Mouse (Mus musculus): ENCODE results near the gene Vti1b. TPM values are rescaled to one million over a fixed set of nuclear protein-coding genes. Genes with fewer than 3 reads are reported as not detected.

Vti1b gene
- polyA plus RNA-seq, 1 experiment from 2014 or later = 152 TPM

GRCm38 (mm10) chr12:79134676-79135075, 37.8 kb downstream of the Vti1b start:
- 39% methylated on average over 8 of the region's 8 CpGs for WGBS
- Histone ChIP-seq H3K9me3 (replicated peaks) (no peaks in the 10 kb centered on the region), H3K27ac (no peak overlapping the region), H3K4me3 (no peak overlapping the region), H3K27me3 (peaks cover 35% of the 10 kb centered on the region), H3K4me2 (no peak overlapping the region), H3K4me1 (peaks cover 5% of the 10 kb centered on the region), H3K9ac (no peak overlapping the region), H3K36me3 (ENCODE audit: poor library complexity, severe bottlenecking) (no peaks in the 10 kb centered on the region)
- no peak for ATAC-seq

GRCm38 (mm10) chr12:79131706-79132460, 40.6 kb downstream of the Vti1b start:
- 34% methylated on average over 5 of the region's 5 CpGs for WGBS
- no peak for ATAC-seq

GRCm38 (mm10) chr12:79131178-79131675, 41.2 kb downstream of the Vti1b start:
- under 1% methylated on average over 22 of the region's 22 CpGs for WGBS
- H3K4me2 ChIP-seq = peak overlapping the region; percentile 95
- H3K4me3 ChIP-seq = peak overlapping the region; percentile 53
- H3K27me3 ChIP-seq = peaks cover 37% of the 10 kb centered on the region
- no peaks in the 10 kb centered on the region for H3K36me3 ChIP-seq (ENCODE audit: poor library complexity, severe bottlenecking)
- H3K4me1 ChIP-seq = peaks cover 5% of the 10 kb centered on the region
- ATAC-seq = 0 out of 2 replicates have a peak, but pooled peaks have one; percentile 26
- H3K9me3 ChIP-seq (replicated peaks) = no peaks in the 10 kb centered on the region
- H3K9ac ChIP-seq = peak overlapping the region; percentile 64
- no peak overlapping the region for H3K27ac ChIP-seq

More at GRCm38 (mm10) chr12:79131706-79132460, 40.6 kb downstream of the Vti1b start:
- peak overlapping the region; percentile 53 for H3K4me3 ChIP-seq
- peaks cover 5% of the 10 kb centered on the region for H3K4me1 ChIP-seq
- peak overlapping the region; percentile 64 for H3K9ac ChIP-seq
- H3K9me3 ChIP-seq (replicated peaks) = no peaks in the 10 kb centered on the region
- H3K4me2 ChIP-seq = peak overlapping the region; percentile 95
- H3K27ac ChIP-seq = no peak overlapping the region
- H3K27me3 ChIP-seq = peaks cover 37% of the 10 kb centered on the region
- no peaks in the 10 kb centered on the region for H3K36me3 ChIP-seq (ENCODE audit: poor library complexity, severe bottlenecking)

- no peaks in the 10 kb centered on the region for H3K9me3 ChIP-seq (replicated peaks)
- H3K9ac ChIP-seq = peak within 1 kb of the TSS; percentile 64
- no peak within 1 kb of the TSS for H3K27ac ChIP-seq
- peaks cover 37% of the 10 kb centered on the region for H3K27me3 ChIP-seq
- under 1% methylated on average over 47 of the region's 47 CpGs for WGBS
- ATAC-seq = peak; percentile 98
- H3K4me1 ChIP-seq = peaks cover 5% of the 10 kb centered on the region
- no peaks in the 10 kb centered on the region for H3K36me3 ChIP-seq (ENCODE audit: poor library complexity, severe bottlenecking)
- peak within 1 kb of the TSS; percentile 53 for H3K4me3 ChIP-seq
- peak within 1 kb of the TSS; percentile 95 for H3K4me2 ChIP-seq
These were observed 41.9 kb downstream of the Vti1b start, which contains the start of gene Arg2 for GRCm38 (mm10) chr12:79130299-79131177. TSS of gene Arg2 (plus strand) at chr12:79130777.

GRCm38 (mm10) chr12:79122820-79123219, 49.6 kb downstream of the Vti1b start:
- no peak for ATAC-seq
- Histone ChIP-seq H3K27me3 (no peaks in the 10 kb centered on the region), H3K27ac (no peak overlapping the region), H3K36me3 (ENCODE audit: poor library complexity, severe bottlenecking) (no peaks in the 10 kb centered on the region), H3K9me3 (replicated peaks) (no peaks in the 10 kb centered on the region), H3K4me3 (no peak overlapping the region), H3K4me1 (no peaks in the 10 kb centered on the region), H3K4me2 (no peak overlapping the region), H3K9ac (no peak overlapping the region)
- 36% methylated on average over 3 of the region's 3 CpGs for WGBS

- WGBS = 91% methylated on average over 4 of the region's 4 CpGs
- H3K27me3 ChIP-seq = no peaks in the 10 kb centered on the region
These were observed 53.5 kb downstream of the Vti1b start for GRCm38 (mm10) chr12:79118991-79119390.

More at GRCm38 (mm10) chr12:79118991-79119390, 53.5 kb downstream of the Vti1b start:
- Histone ChIP-seq H3K4me1 (no peaks in the 10 kb centered on the region), H3K4me2 (no peak overlapping the region), H3K9ac (no peak overlapping the region), H3K36me3 (ENCODE audit: poor library complexity, severe bottlenecking) (no peaks in the 10 kb centered on the region), H3K9me3 (replicated peaks) (no peaks in the 10 kb centered on the region), H3K4me3 (no peak overlapping the region), H3K27ac (no peak overlapping the region)
- ATAC-seq = no peak

Other genes starting within 250 kb of the Vti1b start
- gene Tmem229b, start 165.0 kb downstream of the Vti1b start, polyA plus RNA-seq (2015; fragmentation: Nextera tagmentation; extraction: Ambion mirVana) = 25.3 and 29.1 TPM in 2 replicates
- gene Plekhh1, start 143.5 kb downstream of the Vti1b start, polyA plus RNA-seq (2015; fragmentation: Nextera tagmentation; extraction: Ambion mirVana) = 2.8 and 3.0 TPM in 2 replicates
- gene Pigh, start 83.0 kb downstream of the Vti1b start, polyA plus RNA-seq (2015; fragmentation: Nextera tagmentation; extraction: Ambion mirVana) = 24.3 and 27.2 TPM in 2 replicates
- 11.6 and 15.7 TPM in 2 replicates for gene Arg2, start 41.9 kb downstream of the Vti1b start, polyA plus RNA-seq (2015; fragmentation: Nextera tagmentation; extraction: Ambion mirVana)
- 25.2 and 26.1 TPM in 2 replicates for gene Rdh11, start 19.6 kb upstream of the Vti1b start, polyA plus RNA-seq (2015; fragmentation: Nextera tagmentation; extraction: Ambion mirVana)
- gene Rdh12, start 36.2 kb upstream of the Vti1b start, polyA plus RNA-seq (2015; fragmentation: Nextera tagmentation; extraction: Ambion mirVana) = 1.0 and 1.5 TPM in 2 replicates
- 12.8 and 13.4 TPM in 2 replicates for gene Zfyve26, start 123.6 kb upstream of the Vti1b start, polyA plus RNA-seq (2015; fragmentation: Nextera tagmentation; extraction: Ambion mirVana)
- 5.7 and 6.2 TPM in 2 replicates for gene Rad51b, start 124.6 kb upstream of the Vti1b start, polyA plus RNA-seq (2015; fragmentation: Nextera tagmentation; extraction: Ambion mirVana)